In the genomic region with DNA sequence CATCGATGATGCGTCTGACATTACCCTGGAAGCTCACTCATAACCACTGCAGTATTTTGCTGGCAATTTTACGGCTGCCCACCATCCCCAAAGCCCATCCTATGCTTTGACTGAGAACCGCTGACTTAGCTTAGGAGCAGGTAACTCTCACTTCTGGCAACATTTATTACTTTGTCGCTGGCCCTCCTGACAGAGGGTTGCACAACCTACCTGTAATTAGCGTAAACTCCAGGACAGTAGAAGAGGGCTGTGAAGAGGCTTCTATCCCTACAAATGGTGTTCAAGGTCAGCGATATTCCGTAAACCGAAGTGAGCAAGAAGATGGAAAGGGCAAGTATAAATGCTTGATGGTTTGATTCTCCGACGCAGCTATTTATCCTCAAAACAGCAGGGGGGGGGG, we compare ENCODE assay signal across 22 mouse cellular contexts. TPM values are rescaled to one million over a fixed set of nuclear protein-coding genes. Genes with fewer than 3 reads are reported as not detected.
A peak's percentile ranks its signal among the peaks of the same experiment; 100 is the strongest.
DNase-seq lines count a peak whose midpoint lies in the region; ATAC-seq and TF ChIP-seq lines count a peak whose summit lies in the region.
"Had no signal": no experiment of that assay in that cellular context is flagged by ENCODE, and none has a peak within 500 bp of the region (broad histone marks: within the 10 kb centered on the region; RNA-seq: fewer than 3 reads in every experiment).

No protein-coding gene starts in this region.

- no peak for ATAC-seq in midbrain, embryonic 11.5 days (ENCODE audit: low FRiP score)
- ATAC-seq in intestine, embryonic 15.5 days, result peak; percentile 64
- ATAC-seq in intestine, embryonic 16.5 days, result peak; percentile 59; the same call in 1 of the 2 replicates
- 0 out of 2 replicates have a peak, but pooled peaks have one; percentile 45 for ATAC-seq in intestine, postnatal 0 days
- no peak for ATAC-seq in megakaryocyte, adult 5-6 weeks (ENCODE audit: poor library complexity, severe bottlenecking)
- ATAC-seq: activated CD4-positive, CD25-positive, alpha-beta regulatory T cell, adult 4 months; CD4-positive, CD25-positive, alpha-beta regulatory T cell, adult 4 months; Patski had no signal

- H3K4me2 ChIP-seq in midbrain, embryonic 11.5 days, result no peak overlapping the region
- H3K4me2 ChIP-seq in intestine, embryonic 15.5 days (replicated peaks), result no peak overlapping the region
- no peak overlapping the region for H3K4me2 ChIP-seq in intestine, embryonic 16.5 days (ENCODE audit: low read depth, low read length)
- H3K4me2 ChIP-seq in intestine, postnatal 0 days (replicated peaks; ENCODE audit: low read depth), result peak overlapping the region; percentile 31; the same call in 1 of the 2 replicates

- no peak for TF ChIP-seq CTCF in intestine, postnatal 0 days (IDR thresholded peaks at IDR 0.05; ENCODE audit: low read depth)

- H3K36me3 ChIP-seq in midbrain, embryonic 11.5 days (ENCODE audit: control insufficient read depth, insufficient read depth, low read length), result no peaks in the 10 kb centered on the region
- H3K36me3 ChIP-seq in midbrain, embryonic 10.5 days, result no peaks in the 10 kb centered on the region
- H3K36me3 ChIP-seq in intestine, embryonic 15.5 days, result no peaks in the 10 kb centered on the region
- H3K36me3 ChIP-seq in intestine, embryonic 16.5 days (ENCODE audit: control insufficient read depth, insufficient read depth, low read length), result no peaks in the 10 kb centered on the region
- H3K36me3 ChIP-seq in intestine, postnatal 0 days (ENCODE audit: control insufficient read depth, insufficient read depth), result no peaks in the 10 kb centered on the region
- H3K36me3 ChIP-seq: G1E had no signal

- H3K4me1 ChIP-seq in midbrain, embryonic 11.5 days (ENCODE audit: control insufficient read depth, insufficient read depth, low read length), result no peaks in the 10 kb centered on the region
- peaks cover 3% of the 10 kb centered on the region; the same call in 1 of the 2 replicates for H3K4me1 ChIP-seq in midbrain, embryonic 10.5 days
- no peaks in the 10 kb centered on the region for H3K4me1 ChIP-seq in intestine, embryonic 15.5 days (replicated peaks)
- no peaks in the 10 kb centered on the region for H3K4me1 ChIP-seq in intestine, embryonic 16.5 days (ENCODE audit: control insufficient read depth, insufficient read depth, low read length)
- H3K4me1 ChIP-seq in intestine, postnatal 0 days (replicated peaks; ENCODE audit: control insufficient read depth, insufficient read depth, low read length), result no peaks in the 10 kb centered on the region

- H3K27ac ChIP-seq in midbrain, embryonic 11.5 days (ENCODE audit: low read depth, low read length), result no peak overlapping the region
- H3K27ac ChIP-seq in midbrain, embryonic 10.5 days (replicated peaks), result no peak overlapping the region
- H3K27ac ChIP-seq in intestine, embryonic 15.5 days, result no peak overlapping the region
- H3K27ac ChIP-seq in intestine, embryonic 16.5 days (ENCODE audit: low read length), result no peak overlapping the region
- no peak overlapping the region for H3K27ac ChIP-seq in intestine, postnatal 0 days (ENCODE audit: low read depth, low read length)

- peak; percentile 45 for DNase-seq in midbrain, embryonic 11.5 days (ENCODE audit: low spot score, missing footprints)
- DNase-seq in midbrain, embryonic 10.5 days (ENCODE audit: low spot score), result no peak
- DNase-seq in heart, adult 8-10 months (ENCODE audit: low spot score), result no peak
- DNase-seq in right cerebral cortex, adult 2 months (ENCODE audit: low spot score in 2 of 2), result no peak
- DNase-seq: adrenal gland, adult 2 months; adrenal gland, adult 8-10 months; adrenal gland, postnatal 10 days; adrenal gland, postnatal 14 days; adrenal gland, postnatal 25 days; adrenal gland, postnatal 36 days; B cell, adult 2 months; cerebellum, adult 11 months; cerebellum, adult 11-12 months had no signal

- H3K4me3 ChIP-seq in midbrain, embryonic 11.5 days (ENCODE audit: low read depth, low read length), result no peak overlapping the region
- no peak overlapping the region for H3K4me3 ChIP-seq in midbrain, embryonic 10.5 days
- H3K4me3 ChIP-seq in intestine, embryonic 15.5 days (replicated peaks), result no peak overlapping the region
- no peak overlapping the region for H3K4me3 ChIP-seq in intestine, embryonic 16.5 days (ENCODE audit: low read length)
- H3K4me3 ChIP-seq in intestine, postnatal 0 days (ENCODE audit: low read depth, low read length), result no peak overlapping the region

- H3K27me3 ChIP-seq in midbrain, embryonic 11.5 days (ENCODE audit: control insufficient read depth, insufficient read depth, low read length), result no peaks in the 10 kb centered on the region
- 0 out of 2 replicates have a peak, but pooled peaks cover under 1% of the 10 kb centered on the region for H3K27me3 ChIP-seq in midbrain, embryonic 10.5 days (ENCODE audit: low read depth, poor library complexity, severe bottlenecking)
- no peaks in the 10 kb centered on the region for H3K27me3 ChIP-seq in intestine, embryonic 15.5 days (replicated peaks)
- H3K27me3 ChIP-seq in intestine, embryonic 16.5 days (replicated peaks; ENCODE audit: control insufficient read depth, insufficient read depth, low read length), result no peaks in the 10 kb centered on the region
- H3K27me3 ChIP-seq in intestine, postnatal 0 days (replicated peaks; ENCODE audit: control insufficient read depth, insufficient read depth, low read length), result no peaks in the 10 kb centered on the region
- H3K27me3 ChIP-seq: CH12.LX, Patski had no signal

- no peak overlapping the region for H3K9ac ChIP-seq in midbrain, embryonic 11.5 days (ENCODE audit: low read length)
- no peak overlapping the region for H3K9ac ChIP-seq in intestine, embryonic 15.5 days
- no peak overlapping the region for H3K9ac ChIP-seq in intestine, embryonic 16.5 days (ENCODE audit: low read depth, low read length)
- no peak overlapping the region for H3K9ac ChIP-seq in intestine, postnatal 0 days (ENCODE audit: low read depth, low read length)

- WGBS in midbrain, embryonic 11.5 days, result 92% methylated on average over 11 of the region's 11 CpGs
- 94% methylated on average over 11 of the region's 11 CpGs for WGBS in midbrain, embryonic 10.5 days
- 85% methylated on average over 11 of the region's 11 CpGs for WGBS in intestine, embryonic 15.5 days
- WGBS in intestine, embryonic 16.5 days, result 80% methylated on average over 11 of the region's 11 CpGs
- WGBS in intestine, postnatal 0 days, result 71% methylated on average over 11 of the region's 11 CpGs

- no peaks in the 10 kb centered on the region for H3K9me3 ChIP-seq in midbrain, embryonic 11.5 days (ENCODE audit: control insufficient read depth, low read length)
- H3K9me3 ChIP-seq in midbrain, embryonic 10.5 days (replicated peaks), result no peaks in the 10 kb centered on the region
- no peaks in the 10 kb centered on the region for H3K9me3 ChIP-seq in intestine, embryonic 15.5 days
- H3K9me3 ChIP-seq in intestine, embryonic 16.5 days (ENCODE audit: control insufficient read depth, low read length), result no peaks in the 10 kb centered on the region
- no peaks in the 10 kb centered on the region for H3K9me3 ChIP-seq in intestine, postnatal 0 days (ENCODE audit: control insufficient read depth)
- H3K9me3 ChIP-seq: G1E had no signal

RNA-seq across cellular contexts. Expression of a gene that starts 8.4 kb away (rescaled TPM):
- polyA plus RNA-seq in midbrain, embryonic 11.5 days (2014; fragmentation: Nextera tagmentation; extraction: Ambion mirVana), result 0.20 and 0.46 TPM in 2 replicates
- 0.17 and 0.40 TPM in 2 replicates for polyA plus RNA-seq in midbrain, embryonic 10.5 days (2016; fragmentation: Nextera tagmentation; extraction: Ambion mirVana)
- 2.1 and 2.7 TPM in 2 replicates for polyA plus RNA-seq in intestine, embryonic 15.5 days (2015; fragmentation: Nextera tagmentation; extraction: Ambion mirVana)
- polyA plus RNA-seq in intestine, embryonic 16.5 days (2015; fragmentation: Nextera tagmentation; extraction: Ambion mirVana), result 1.9 and 2.1 TPM in 2 replicates
- 2.0 and 2.6 TPM in 2 replicates for polyA plus RNA-seq in intestine, postnatal 0 days (2015; fragmentation: Nextera tagmentation; extraction: Ambion mirVana)
- under 1 TPM; 0.33 to 0.57 (median 0.40) TPM for total RNA-seq in heart, adult 8-10 months (2022)
- total RNA-seq in megakaryocyte, adult 5-6 weeks (2015), result 0.91 and 0.98 TPM in 2 replicates
- 0.41 and 1.5 TPM in 2 replicates for total RNA-seq in megakaryocyte, adult 5-6 weeks (2017)

RNA-seq across cellular contexts. Expression of a gene that starts 44.6 kb away (rescaled TPM):
- polyA plus RNA-seq in midbrain, embryonic 11.5 days (2014; fragmentation: Nextera tagmentation; extraction: Ambion mirVana), result 39.4 and 39.9 TPM in 2 replicates
- 32.2 and 32.5 TPM in 2 replicates for polyA plus RNA-seq in midbrain, embryonic 10.5 days (2016; fragmentation: Nextera tagmentation; extraction: Ambion mirVana)
- 22.0 and 25.0 TPM in 2 replicates for polyA plus RNA-seq in intestine, embryonic 15.5 days (2015; fragmentation: Nextera tagmentation; extraction: Ambion mirVana)
- polyA plus RNA-seq in intestine, embryonic 16.5 days (2015; fragmentation: Nextera tagmentation; extraction: Ambion mirVana), result 15.5 and 17.9 TPM in 2 replicates
- 5.8 and 7.0 TPM in 2 replicates for polyA plus RNA-seq in intestine, postnatal 0 days (2015; fragmentation: Nextera tagmentation; extraction: Ambion mirVana)
- total RNA-seq in heart, adult 8-10 months (2022), result 10 to 100 TPM in 3 of 4 experiments, 1 to 10 TPM in 1; 6.4 to 16.6 (median 13.0) TPM
- total RNA-seq in megakaryocyte, adult 5-6 weeks (2015), result 2.6 and 3.5 TPM in 2 replicates
- total RNA-seq in megakaryocyte, adult 5-6 weeks (2017), result 7.8 and 15.8 TPM in 2 replicates

Comparison
In these comparisons a context has a peak if more than half of its experiments do, and no peak if none do; other contexts are left out.
1. ATAC-seq: peak in intestine, embryonic 15.5 days (single experiment), intestine, embryonic 16.5 days (single experiment) and intestine, postnatal 0 days (single experiment); none in midbrain, embryonic 11.5 days (single experiment) and megakaryocyte, adult 5-6 weeks (single experiment).